Mouse (Mus musculus): ENCODE results near the gene Clasrp.

DNA sequence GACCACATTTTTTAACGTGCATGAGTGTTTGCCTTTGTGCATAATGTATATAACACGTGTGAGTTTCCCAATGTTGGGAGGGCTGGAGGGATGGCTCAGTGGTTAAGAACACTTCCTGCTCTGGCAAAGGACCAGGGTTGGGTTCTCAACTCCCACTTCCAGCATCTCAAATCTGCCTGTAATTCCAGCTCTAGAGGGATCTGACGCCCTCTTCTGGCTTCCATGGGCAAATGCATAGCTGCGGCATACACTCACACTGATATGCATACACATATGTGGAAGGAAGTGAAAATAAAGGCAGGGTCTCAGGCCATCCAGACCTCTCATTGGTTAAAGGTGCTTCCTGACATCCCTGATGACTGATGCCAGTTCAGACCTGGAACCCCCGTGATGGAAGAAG lies 3.0 kb upstream of the Clasrp start:
- TF ChIP-seq CTCF (conservative IDR thresholded peaks at IDR 0.05; ENCODE audit: insufficient read depth, insufficient read length, low read depth, low read length) (no peak), POLR2A (IDR thresholded peaks at IDR 0.05; ENCODE audit: low read depth, low read length) (no peak)
